Mouse (Mus musculus) MEL (cell line): ENCODE measurements at regions not wholly inside any gene's neighbourhood (a gene's known extent, or its start where the extent isn't known, plus 50 kb on each side); places are given as distances from the start of the nearest gene placed in this dataset.

ENCODE experiments used
- DNase-seq: peaks from one replicate; pipeline ENCODE4 v3.0.0; 2011; ENCODE audit warnings: low read depth, low spot score
- H3K27ac ChIP-seq: 2 replicates; pipeline ENCODE4 v1.5.1; 2012; ENCODE audit warnings: low read depth, mild to moderate bottlenecking, control low read depth, low read length, moderate library complexity; ENCODE audit not compliant: control insufficient read depth
- H3K27me3 ChIP-seq, 2 experiments: fragments of 150-350 bp in 1 of 2; sonication (generic) in 1 of 2; 2 replicates each; pipeline ENCODE4 v1.6.1; 2012; ENCODE audit warnings: low read length in 2 of 2, mild to moderate bottlenecking in 2 of 2, improper control_type of control experiment in 1 of 2, moderate library complexity in 1 of 2; ENCODE audit not compliant: insufficient read depth in 2 of 2, control insufficient read depth in 1 of 2
- H3K36me3 ChIP-seq, 2 experiments: 2 replicates each; pipeline ENCODE4 v1.6.1; 2012 to 2014; ENCODE audit warnings: low read length in 2 of 2, improper control_type of control experiment in 1 of 2, inconsistent platforms in 1 of 2, mild to moderate bottlenecking in 1 of 2; ENCODE audit not compliant: insufficient read depth in 2 of 2, control insufficient read depth in 1 of 2
- H3K4me1 ChIP-seq, 2 experiments: fragments of 150-350 bp in 1 of 2; sonication (generic) in 1 of 2; 2 replicates each; pipeline ENCODE4 v1.6.1; 2012; ENCODE audit warnings: low read length in 2 of 2, improper control_type of control experiment in 1 of 2, mild to moderate bottlenecking in 1 of 2; ENCODE audit not compliant: insufficient read depth in 2 of 2, control insufficient read depth in 1 of 2
- H3K4me3 ChIP-seq, 2 experiments: fragments of 150-350 bp in 1 of 2; sonication (generic) in 1 of 2; 2 replicates each; pipeline ENCODE4 v1.5.1; 2012; ENCODE audit warnings: low read depth in 2 of 2, low read length in 2 of 2, mild to moderate bottlenecking in 2 of 2, moderate library complexity in 2 of 2, control low read depth in 1 of 2, improper control_type of control experiment in 1 of 2; ENCODE audit not compliant: control insufficient read depth in 1 of 2, insufficient read depth in 1 of 2
- H3K79me2 ChIP-seq: 2 replicates; pipeline ENCODE4 v1.6.1; 2012; ENCODE audit warnings: mild to moderate bottlenecking, low read length, moderate library complexity; ENCODE audit not compliant: control insufficient read depth, poor library complexity, insufficient read depth
- H3K9ac ChIP-seq: 2 replicates; pipeline ENCODE4 v1.6.1; 2012; ENCODE audit warnings: low read depth, mild to moderate bottlenecking, control low read depth, low read length, moderate library complexity; ENCODE audit not compliant: control insufficient read depth, poor library complexity, severe bottlenecking
- H3K9me3 ChIP-seq: fragments of 150-350 bp; sonication (generic); replicated peaks from 2 replicates; pipeline ENCODE4 v1.6.1; 2012; ENCODE audit warnings: mild to moderate bottlenecking, low read length, improper control_type of control experiment, moderate library complexity; ENCODE audit not compliant: insufficient read depth
- BHLHE40 ChIP-seq: IDR thresholded peaks from 2 replicates; pipeline ENCODE4 v1.6.1; 2012; ENCODE audit warnings: low read depth, mild to moderate bottlenecking, inconsistent platforms, low read length, improper control_type of control experiment, borderline replicate concordance
- CHD1 ChIP-seq: IDR thresholded peaks from 2 replicates; pipeline ENCODE4 v1.6.1; 2012; ENCODE audit warnings: low read depth, mild to moderate bottlenecking, inconsistent platforms, low read length, improper control_type of control experiment
- CHD2 ChIP-seq: IDR thresholded peaks from 2 replicates; pipeline ENCODE4 v1.6.1; 2011; ENCODE audit warnings: low read length, improper control_type of control experiment
- CTCF ChIP-seq, 3 experiments: IDR thresholded peaks in 2 of 3; conservative IDR thresholded peaks in 1 of 3; 2 replicates each; pipeline ENCODE4 v1.5.1; 2011 to 2012; ENCODE audit warnings: low read length in 3 of 3, low read depth in 2 of 3, mild to moderate bottlenecking in 2 of 3, improper control_type of control experiment in 1 of 3, inconsistent platforms in 1 of 3, mixed read lengths in 1 of 3, moderate library complexity in 1 of 3; ENCODE audit not compliant: control insufficient read depth in 1 of 3, insufficient read depth in 1 of 3, poor library complexity in 1 of 3, severe bottlenecking in 1 of 3
- ELF1 ChIP-seq: IDR thresholded peaks from 2 replicates; pipeline ENCODE4 v1.6.1; 2014; ENCODE audit warnings: low read depth, mild to moderate bottlenecking, inconsistent platforms, low read length, improper control_type of control experiment, moderate library complexity
- EP300 ChIP-seq, 2 experiments: IDR thresholded peaks; 2 replicates each; pipeline ENCODE4 v1.6.1; 2011; ENCODE audit warnings: improper control_type of control experiment in 2 of 2, low read length in 2 of 2, low read depth in 1 of 2, mild to moderate bottlenecking in 1 of 2
- GABPA ChIP-seq: IDR thresholded peaks from 2 replicates; pipeline ENCODE4 v1.6.1; 2012; ENCODE audit warnings: low read depth, mild to moderate bottlenecking, inconsistent platforms, low read length, improper control_type of control experiment, moderate library complexity
- GATA1 ChIP-seq: IDR thresholded peaks from 2 replicates; pipeline ENCODE4 v1.6.1; 2011; ENCODE audit warnings: low read depth, low read length, improper control_type of control experiment
- HCFC1 ChIP-seq: IDR thresholded peaks from 2 replicates; pipeline ENCODE4 v1.6.1; 2012; ENCODE audit warnings: low read depth, mild to moderate bottlenecking, inconsistent platforms, low read length, improper control_type of control experiment, moderate library complexity
- JUND ChIP-seq: IDR thresholded peaks from 2 replicates; pipeline ENCODE4 v1.6.1; 2011; ENCODE audit warnings: low read depth, mild to moderate bottlenecking, improper control_type of control experiment, low read length
- KAT2A ChIP-seq: conservative IDR thresholded peaks from 2 replicates; pipeline ENCODE4 v1.6.1; 2012; ENCODE audit warnings: low read depth, low read length, improper control_type of control experiment, inconsistent platforms
- MAFK ChIP-seq: IDR thresholded peaks from 2 replicates; pipeline ENCODE4 v1.6.1; 2011; ENCODE audit warnings: low read depth, mild to moderate bottlenecking, low read length, improper control_type of control experiment, borderline replicate concordance
- MAZ ChIP-seq: IDR thresholded peaks from 2 replicates; pipeline ENCODE4 v1.6.1; 2012; ENCODE audit warnings: low read depth, mild to moderate bottlenecking, inconsistent platforms, low read length, improper control_type of control experiment
- MEF2A ChIP-seq: IDR thresholded peaks from 2 replicates; pipeline ENCODE4 v1.6.1; 2014; ENCODE audit warnings: low read depth, mild to moderate bottlenecking, inconsistent platforms, low read length, improper control_type of control experiment; ENCODE audit not compliant: poor library complexity, insufficient replicate concordance, severe bottlenecking; ENCODE audit errors: extremely low read depth
- MXI1 ChIP-seq: IDR thresholded peaks from 2 replicates; pipeline ENCODE4 v1.6.1; 2011; ENCODE audit warnings: mild to moderate bottlenecking, low read depth, low read length, improper control_type of control experiment
- MYB ChIP-seq: IDR thresholded peaks from 2 replicates; pipeline ENCODE4 v1.6.1; 2011; ENCODE audit warnings: mild to moderate bottlenecking, low read depth, low read length, improper control_type of control experiment
- MYC ChIP-seq: IDR thresholded peaks from 2 replicates; pipeline ENCODE4 v1.6.1; 2011; ENCODE audit warnings: low read depth, mild to moderate bottlenecking, low read length, improper control_type of control experiment, moderate library complexity
- NELFE ChIP-seq: IDR thresholded peaks from 2 replicates; pipeline ENCODE4 v1.6.1; 2011; ENCODE audit warnings: low read depth, low read length, improper control_type of control experiment
- RCOR1 ChIP-seq: IDR thresholded peaks from 2 replicates; pipeline ENCODE4 v1.6.1; 2012; ENCODE audit warnings: low read depth, mild to moderate bottlenecking, inconsistent platforms, low read length, improper control_type of control experiment
- SIN3A ChIP-seq: IDR thresholded peaks from 2 replicates; pipeline ENCODE4 v1.6.1; 2012; ENCODE audit warnings: low read length, improper control_type of control experiment, inconsistent platforms
- TCF12 ChIP-seq: IDR thresholded peaks from 2 replicates; pipeline ENCODE4 v1.6.1; 2014; ENCODE audit warnings: low read depth, mild to moderate bottlenecking, inconsistent platforms, low read length, improper control_type of control experiment, moderate library complexity
- UBTF ChIP-seq: IDR thresholded peaks from 2 replicates; pipeline ENCODE4 v1.6.1; 2012; ENCODE audit warnings: low read depth, mild to moderate bottlenecking, inconsistent platforms, low read length, improper control_type of control experiment, moderate library complexity, borderline replicate concordance; ENCODE audit not compliant: insufficient read depth
- USF1 ChIP-seq: IDR thresholded peaks from 2 replicates; pipeline ENCODE4 v1.6.1; 2014; ENCODE audit warnings: low read depth, mild to moderate bottlenecking, inconsistent platforms, low read length, improper control_type of control experiment, moderate library complexity
- USF2 ChIP-seq, 2 experiments: IDR thresholded peaks; 2 replicates each; pipeline ENCODE4 v1.6.1; 2011 to 2012; ENCODE audit warnings: improper control_type of control experiment in 2 of 2, low read length in 2 of 2, borderline replicate concordance in 1 of 2, inconsistent platforms in 1 of 2, low read depth in 1 of 2, mild to moderate bottlenecking in 1 of 2; ENCODE audit not compliant: insufficient read depth in 1 of 2
- ZKSCAN1 ChIP-seq: IDR thresholded peaks from 2 replicates; pipeline ENCODE4 v1.6.1; 2012; ENCODE audit warnings: low read depth, mild to moderate bottlenecking, inconsistent platforms, low read length, improper control_type of control experiment, moderate library complexity
- ZNF384 ChIP-seq: IDR thresholded peaks from 2 replicates; pipeline ENCODE4 v1.6.1; 2012; ENCODE audit warnings: low read depth, mild to moderate bottlenecking, inconsistent platforms, low read length, improper control_type of control experiment

DNA sequence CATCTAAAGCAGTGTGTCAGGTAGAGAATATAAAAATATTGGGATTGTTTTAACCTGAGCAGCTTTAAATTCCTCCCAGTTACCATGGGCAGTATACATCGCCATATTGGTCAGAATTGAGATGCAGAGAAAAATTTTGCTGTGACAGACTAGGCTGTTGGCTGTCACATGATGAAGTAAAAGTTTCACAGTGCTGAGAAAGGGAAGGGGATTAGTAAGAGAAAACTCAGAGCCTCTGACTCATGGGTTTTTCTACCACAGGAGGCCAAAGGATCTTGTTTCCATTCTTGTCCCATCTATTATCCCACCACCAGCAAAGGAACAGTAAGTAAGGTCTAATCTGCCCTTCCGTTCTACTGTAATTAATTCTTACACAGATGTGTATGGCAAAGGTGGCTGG is 191.8 kb upstream of the Agr3 start:
- Histone ChIP-seq H3K9ac (no peak overlapping the region), H3K27ac (no peak overlapping the region)
- no peak for TF ChIP-seq KAT2A
- no peak for TF ChIP-seq EP300 (IDR thresholded peaks at IDR 0.05; ENCODE audit: low read depth in 1 of 2, low read length in 2 of 2)
- TF ChIP-seq MXI1: no peak
- no peak for TF ChIP-seq MAFK
- no peak for TF ChIP-seq USF2 (IDR thresholded peaks at IDR 0.05; ENCODE audit: borderline replicate concordance in 1 of 2, insufficient read depth in 1 of 2, low read depth in 1 of 2, low read length in 2 of 2)
- no peak for TF ChIP-seq MEF2A
- no peak for TF ChIP-seq RCOR1
- no peak for TF ChIP-seq JUND
- no peak for TF ChIP-seq TCF12
- no peak for TF ChIP-seq CHD2
- TF ChIP-seq, all 39 proteins: peak for 0
- H3K36me3 ChIP-seq: no peaks in the 10 kb centered on the region
- H3K79me2 ChIP-seq: no peaks in the 10 kb centered on the region
- DNase-seq: no peak
- no peaks in the 10 kb centered on the region for H3K9me3 ChIP-seq
- H3K4me3 ChIP-seq: no peak overlapping the region
- H3K27me3 ChIP-seq: no peaks in the 10 kb centered on the region
- no peaks in the 10 kb centered on the region for H3K4me1 ChIP-seq

DNA sequence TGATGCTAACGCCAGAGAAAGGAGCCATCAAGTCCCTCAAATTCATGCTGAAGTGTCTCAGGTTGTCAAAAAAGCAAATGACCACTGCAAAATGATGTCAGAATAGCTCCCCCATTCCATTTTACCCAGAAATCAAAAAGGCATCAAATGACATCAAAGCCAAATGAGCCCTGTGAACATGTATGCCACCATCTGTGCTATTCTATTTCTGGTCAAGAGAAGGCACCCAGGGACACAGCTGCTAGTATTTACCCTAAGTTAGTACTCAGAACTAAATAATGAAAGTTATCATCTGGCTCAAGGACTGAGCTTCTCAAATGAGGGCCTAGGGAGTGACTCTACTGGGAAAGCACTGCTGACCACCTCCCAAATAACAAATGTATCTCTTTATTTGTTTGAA is 191.1 kb upstream of the Ahr start:
- Histone ChIP-seq H3K4me3 (no peak overlapping the region), H3K27ac (no peak overlapping the region), H3K79me2 (no peaks in the 10 kb centered on the region), H3K9me3 (no peaks in the 10 kb centered on the region), H3K9ac (no peak overlapping the region), H3K36me3 (no peaks in the 10 kb centered on the region), H3K4me1 (no peaks in the 10 kb centered on the region), H3K27me3 (no peaks in the 10 kb centered on the region)
- TF ChIP-seq UBTF (no peak), GABPA (no peak), ZNF384 (no peak), GATA1 (no peak), EP300 (IDR thresholded peaks at IDR 0.05; ENCODE audit: low read depth in 1 of 2, low read length in 2 of 2) (no peak), USF1 (no peak), ELF1 (no peak), MYB (no peak), CTCF (IDR thresholded peaks at IDR 0.05 in 2 of 3, conservative IDR thresholded peaks at IDR 0.05 in 1 of 3; ENCODE audit: control insufficient read depth in 1 of 3, insufficient read depth in 1 of 3, low read depth in 2 of 3, low read length in 3 of 3, poor library complexity in 1 of 3, severe bottlenecking in 1 of 3) (no peak), MAZ (no peak), MXI1 (no peak), NELFE (no peak), HCFC1 (no peak), BHLHE40 (no peak), ZKSCAN1 (no peak), CHD1 (no peak), SIN3A (no peak), MYC (no peak)
- DNase-seq: no peak
